Mouse (Mus musculus) embryonic fibroblast, embryonic 13.5 days (primary cell): ENCODE measurements around the gene Hpse2. TPM values are rescaled to one million over a fixed set of nuclear protein-coding genes. Genes with fewer than 3 reads are reported as not detected.

Source experiments
- H3K27ac ChIP-seq: 2 replicates; pipeline ENCODE4 v1.5.1; 2012; ENCODE audit warnings: low read length, control low read depth, inconsistent platforms; ENCODE audit not compliant: insufficient read depth
- H3K4me1 ChIP-seq: 2 replicates; pipeline ENCODE4 v1.6.1; 2011; ENCODE audit warnings: low read length; ENCODE audit not compliant: control insufficient read depth, insufficient read depth
- H3K4me3 ChIP-seq: 2 replicates; pipeline ENCODE4 v1.5.1; 2011; ENCODE audit warnings: mild to moderate bottlenecking, control low read depth, low read length; ENCODE audit not compliant: insufficient read depth
- CTCF ChIP-seq: IDR thresholded peaks from 2 replicates; pipeline ENCODE4 v1.5.1; 2011; ENCODE audit warnings: mild to moderate bottlenecking, control low read depth, low read length, moderate library complexity, borderline replicate concordance; ENCODE audit not compliant: insufficient read depth
- POLR2A ChIP-seq: IDR thresholded peaks from 2 replicates; pipeline ENCODE4 v1.6.1; 2011; ENCODE audit warnings: low read depth, mild to moderate bottlenecking, control low read depth, low read length, moderate library complexity
- polyA plus RNA-seq: library from polyadenylated mRNA; stranded (reverse); fragments of >200 nt; gene quantifications from 2 replicates; pipeline ENCODE4 v1.2.4, GENCODE M21; 2011; ENCODE audit warnings: low read depth; ENCODE audit not compliant: missing spikeins, insufficient read length

Hpse2 gene
- polyA plus RNA-seq, 1 experiment = 1.6 TPM

- no peak for TF ChIP-seq POLR2A
- H3K4me3 ChIP-seq = no peak overlapping the region
- no peak overlapping the region for H3K27ac ChIP-seq
- H3K4me1 ChIP-seq = no peaks in the 10 kb centered on the region
Measured at GRCm38 (mm10) chr19:42922610-42923009, 465.5 kb downstream of the Hpse2 start.

- Histone ChIP-seq H3K4me3 (no peak overlapping the region), H3K27ac (no peak overlapping the region), H3K4me1 (no peaks in the 10 kb centered on the region)
- TF ChIP-seq CTCF (no peak), POLR2A (no peak)
Measured at GRCm38 (mm10) chr19:42913703-42914102, 474.5 kb downstream of the Hpse2 start.

GRCm38 (mm10) chr19:42909719-42910118 is 478.4 kb downstream of the Hpse2 start:
- H3K4me3 ChIP-seq = no peak overlapping the region
- H3K27ac ChIP-seq = no peak overlapping the region
- TF ChIP-seq CTCF = no peak
- TF ChIP-seq POLR2A = no peak
- H3K4me1 ChIP-seq = no peaks in the 10 kb centered on the region

- Histone ChIP-seq H3K4me1 (no peaks in the 10 kb centered on the region), H3K4me3 (no peak overlapping the region), H3K27ac (no peak overlapping the region)
- no peak for TF ChIP-seq CTCF
- TF ChIP-seq POLR2A = no peak
Measured at GRCm38 (mm10) chr19:42908553-42908952, 479.6 kb downstream of the Hpse2 start.

- Histone ChIP-seq H3K27ac (no peak overlapping the region), H3K4me3 (no peak overlapping the region), H3K4me1 (no peaks in the 10 kb centered on the region)
- no peak for TF ChIP-seq CTCF
- no peak for TF ChIP-seq POLR2A
Measured at GRCm38 (mm10) chr19:42906328-42906727, 481.8 kb downstream of the Hpse2 start.

GRCm38 (mm10) chr19:42904726-42905125 is 483.4 kb downstream of the Hpse2 start:
- Histone ChIP-seq H3K4me1 (no peaks in the 10 kb centered on the region), H3K4me3 (no peak overlapping the region), H3K27ac (no peak overlapping the region)
- TF ChIP-seq POLR2A (no peak), CTCF (no peak)

- H3K4me3 ChIP-seq = no peak overlapping the region
- H3K4me1 ChIP-seq = no peaks in the 10 kb centered on the region
- H3K27ac ChIP-seq = no peak overlapping the region
- TF ChIP-seq POLR2A (no peak), CTCF (no peak)
Measured at GRCm38 (mm10) chr19:42904240-42904639, 483.9 kb downstream of the Hpse2 start.

GRCm38 (mm10) chr19:42903840-42904239 is 484.3 kb downstream of the Hpse2 start:
- H3K4me1 ChIP-seq = no peaks in the 10 kb centered on the region
- TF ChIP-seq CTCF (no peak), POLR2A (no peak)
- H3K4me3 ChIP-seq = no peak overlapping the region
- no peak overlapping the region for H3K27ac ChIP-seq

GRCm38 (mm10) chr19:42902410-42903021 is 485.6 kb downstream of the Hpse2 start:
- H3K4me1 ChIP-seq = no peaks in the 10 kb centered on the region
- no peak overlapping the region for H3K4me3 ChIP-seq
- H3K27ac ChIP-seq = no peak overlapping the region
- TF ChIP-seq POLR2A (no peak), CTCF (no peak)

GRCm38 (mm10) chr19:42891599-42891998 is 496.6 kb downstream of the Hpse2 start:
- H3K4me1 ChIP-seq = no peaks in the 10 kb centered on the region
- no peak overlapping the region for H3K4me3 ChIP-seq
- H3K27ac ChIP-seq = no peak overlapping the region
- TF ChIP-seq POLR2A = no peak
- TF ChIP-seq CTCF = no peak

GRCm38 (mm10) chr19:42877653-42878052 is 510.5 kb downstream of the Hpse2 start:
- Histone ChIP-seq H3K4me3 (no peak overlapping the region), H3K27ac (no peak overlapping the region), H3K4me1 (no peaks in the 10 kb centered on the region)
- no peak for TF ChIP-seq CTCF
- no peak for TF ChIP-seq POLR2A
